Mouse (Mus musculus) thymus, postnatal 10 days (tissue): Measurements from ENCODE around the gene Mmp11.
A peak's percentile ranks its signal among the peaks of the same experiment; 100 is the strongest.
"Not testable (repeated sequence)": the region's sequence is repeated elsewhere in the genome, so short reads cannot be mapped to it uniquely, and the experiment has no call there.

Experiments
- DNase-seq, 2 experiments: peaks; one replicate each; pipeline ENCODE4 v3.0.0; 2021; ENCODE audit warnings: low spot score in 2 of 2

The Mmp11 gene

DNA sequence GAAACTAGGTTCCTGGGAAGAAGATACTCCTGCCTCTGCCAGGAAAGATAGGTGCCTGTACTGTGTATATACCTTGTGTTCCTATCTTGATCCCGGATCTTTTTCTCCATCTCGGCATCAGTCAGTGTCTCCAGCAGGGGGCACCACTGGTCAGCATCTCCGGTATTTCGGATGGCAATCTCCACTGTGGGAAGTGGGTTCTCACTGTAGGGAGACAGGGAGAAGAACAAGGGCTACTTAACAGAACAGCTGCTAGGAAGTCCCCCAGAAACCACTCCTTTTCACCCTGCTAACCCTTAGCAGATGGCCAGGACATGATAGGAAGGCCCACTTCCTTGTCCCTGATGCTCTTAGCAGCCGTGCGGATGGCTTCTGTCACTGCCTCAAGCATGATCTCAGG, 38.9 kb downstream of the Mmp11 start:
- peak in 1 of 2 experiments; percentile 35 for DNase-seq

DNA sequence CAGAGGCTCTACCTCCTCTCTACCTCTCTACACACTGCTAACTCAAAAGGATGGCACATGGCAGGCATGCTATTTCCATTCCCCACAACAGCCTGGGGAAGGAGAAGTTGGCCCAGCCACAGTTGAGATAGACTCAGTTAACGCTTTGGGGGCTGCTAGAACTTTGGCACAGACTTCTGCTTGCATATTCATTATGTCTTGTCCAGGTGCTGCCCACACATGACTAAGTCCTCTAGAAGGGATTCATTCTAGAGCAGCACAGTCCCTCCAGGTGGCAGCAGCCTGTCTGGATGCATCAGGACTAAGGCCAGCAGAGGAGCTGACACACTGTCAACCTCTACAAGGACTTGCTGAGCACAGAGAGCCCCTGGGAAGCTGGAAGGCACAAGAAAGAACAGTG, 40.1 kb downstream of the Mmp11 start:
- no peak for DNase-seq

DNA sequence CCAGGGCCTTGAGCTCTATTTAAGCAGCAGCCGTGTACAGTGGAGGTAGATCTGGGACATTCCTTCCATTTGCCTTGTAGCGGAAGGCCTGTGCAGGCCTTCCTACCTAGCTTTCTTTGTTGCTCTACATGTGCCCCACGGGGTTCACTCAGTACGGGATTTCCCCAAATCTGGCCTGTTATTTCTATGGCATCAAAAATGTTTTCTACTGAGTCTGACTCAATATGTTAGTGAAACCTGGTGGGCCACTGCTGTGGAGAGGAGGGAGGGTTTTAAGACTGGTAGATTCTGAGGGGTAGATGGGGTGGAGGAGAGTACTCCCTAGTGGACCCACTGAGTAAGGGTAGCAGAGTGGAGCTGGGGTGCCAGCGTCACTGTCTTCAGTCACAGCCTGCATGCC, 40.6 kb downstream of the Mmp11 start:
- DNase-seq: no peak

DNA sequence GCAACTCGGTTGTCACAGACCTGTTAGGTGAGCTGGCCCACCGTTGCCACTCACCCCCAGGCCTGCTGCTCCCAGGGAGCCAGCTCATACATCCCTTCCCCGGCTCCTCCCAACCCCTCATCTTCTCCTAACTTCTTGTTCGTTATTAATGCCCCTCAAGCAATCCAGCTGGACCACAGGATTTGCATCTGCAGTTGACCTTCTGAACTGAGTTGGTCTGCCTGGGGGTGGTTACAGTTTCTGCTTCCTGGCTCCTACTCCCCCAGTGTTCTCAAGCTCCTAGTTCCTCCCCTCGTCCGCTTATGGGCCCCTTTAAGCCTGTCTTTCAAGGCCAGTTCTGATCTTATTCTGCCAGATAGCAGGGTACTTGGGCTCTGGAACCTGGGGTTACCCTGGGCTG, 41.7 kb downstream of the Mmp11 start:
- no peak for DNase-seq

DNA sequence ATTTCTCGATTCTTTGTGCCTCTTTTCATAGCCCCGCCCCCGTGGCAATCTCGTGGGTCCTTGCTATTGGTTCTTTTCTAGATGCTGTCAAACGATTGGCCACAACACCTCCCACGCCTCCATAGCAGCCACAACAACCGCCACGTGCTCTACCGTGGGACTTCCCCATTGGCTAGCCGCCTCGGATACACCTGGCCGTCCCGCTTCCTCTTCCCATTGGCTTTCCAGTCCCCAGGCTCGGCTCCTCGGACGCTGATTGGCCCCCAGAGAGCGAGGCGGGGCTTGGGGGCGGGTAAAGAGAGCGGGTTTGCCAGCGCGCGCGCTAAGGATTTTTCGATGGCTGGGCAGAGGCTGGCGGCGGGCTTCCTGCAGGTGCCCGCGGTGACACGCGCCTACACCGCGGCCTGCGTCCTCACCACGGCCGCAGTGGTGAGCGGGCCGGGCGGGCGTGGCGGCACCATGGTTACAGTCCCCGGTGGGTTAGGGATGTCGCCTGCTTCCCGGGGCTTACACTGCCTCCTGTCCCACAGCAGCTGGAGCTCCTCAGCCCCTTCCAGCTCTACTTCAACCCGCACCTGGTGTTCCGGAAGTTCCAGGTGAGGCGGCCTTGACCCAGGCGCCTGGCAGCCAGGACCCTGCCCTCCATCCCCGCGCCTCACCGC, 43.1 kb downstream of the Mmp11 start, which contains the start of gene Derl3:
Gene Derl3, plus strand, starts transcription at position 325 of the 662 bp plus-strand sequence.
- DNase-seq: peak; percentile 91 to 94

DNA sequence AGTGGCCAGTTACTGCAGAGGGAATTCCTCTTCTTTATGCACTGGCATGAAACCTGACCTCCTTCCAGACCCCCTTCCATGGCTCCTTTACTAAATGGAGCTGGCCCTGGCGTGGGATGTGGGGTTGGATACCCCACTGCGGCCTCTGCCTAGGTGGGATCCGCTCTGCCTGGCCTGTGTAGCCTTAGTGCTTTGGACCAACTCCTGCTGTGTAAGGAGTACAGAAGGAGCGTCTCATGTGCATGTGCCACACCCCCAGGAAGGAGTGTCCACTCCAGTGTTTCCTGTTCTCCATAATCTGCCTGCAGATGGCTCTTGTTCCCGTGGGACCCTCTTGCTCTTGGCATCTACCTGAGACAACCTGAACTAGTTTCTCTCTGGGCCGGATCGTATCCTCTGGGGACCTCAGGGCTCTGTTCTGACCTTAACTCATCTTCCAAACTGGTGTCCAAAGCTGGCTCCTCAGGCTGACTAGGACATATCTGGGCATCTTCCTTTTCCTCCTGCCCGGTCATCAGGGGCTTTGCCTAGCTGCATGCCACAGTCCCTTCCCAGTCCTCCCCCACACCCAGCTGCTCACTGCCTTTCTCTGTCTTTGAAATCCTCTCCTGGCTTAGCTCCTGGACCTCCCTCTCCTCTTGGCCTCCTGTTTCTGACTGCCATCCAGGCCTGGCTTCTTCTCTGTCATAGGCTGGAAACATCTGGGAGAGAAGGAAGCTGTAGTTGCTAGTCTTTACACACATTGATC, 46.7 kb downstream of the Mmp11 start:
- no peak for DNase-seq

DNA sequence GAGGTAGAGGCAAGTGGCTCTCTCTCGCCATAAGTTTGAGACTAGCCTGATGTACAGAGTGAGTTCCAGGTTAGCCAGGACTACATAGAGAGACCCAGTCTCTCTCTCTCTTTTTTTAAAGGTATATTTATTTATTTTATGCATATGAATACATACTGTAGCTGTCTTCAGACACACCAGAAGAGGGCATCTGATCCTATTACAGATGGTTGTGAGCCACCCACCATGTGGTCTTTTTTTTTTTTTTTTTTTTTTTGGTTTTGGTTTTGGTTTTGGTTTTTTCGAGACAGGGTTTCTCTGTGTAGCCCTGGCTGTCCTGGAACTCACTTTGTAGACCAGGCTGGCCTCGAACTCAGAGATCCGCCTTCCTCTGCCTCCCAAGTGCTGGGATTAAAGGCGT, 48.8 kb downstream of the Mmp11 start:
- not testable (repeated sequence) for DNase-seq

DNA sequence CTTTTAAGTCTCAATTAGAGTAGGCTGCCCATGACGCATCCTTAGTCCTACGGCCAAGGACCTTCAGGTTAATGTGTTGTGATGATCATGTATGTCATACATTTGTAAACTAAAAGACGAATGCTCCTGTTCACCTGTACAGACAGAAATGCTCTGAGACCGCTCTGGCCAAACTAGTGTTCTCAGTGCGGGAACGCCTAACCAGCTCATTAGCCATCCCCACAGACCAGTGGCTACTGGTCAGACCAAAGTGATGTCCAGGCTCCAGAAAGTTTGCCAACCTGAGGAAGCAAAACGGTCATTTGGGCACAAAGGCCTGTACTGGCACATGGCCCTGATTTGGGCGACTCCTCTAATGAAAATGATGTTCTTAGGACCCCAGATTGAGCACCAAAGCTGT, 51.6 kb downstream of the Mmp11 start:
- DNase-seq: no peak

DNA sequence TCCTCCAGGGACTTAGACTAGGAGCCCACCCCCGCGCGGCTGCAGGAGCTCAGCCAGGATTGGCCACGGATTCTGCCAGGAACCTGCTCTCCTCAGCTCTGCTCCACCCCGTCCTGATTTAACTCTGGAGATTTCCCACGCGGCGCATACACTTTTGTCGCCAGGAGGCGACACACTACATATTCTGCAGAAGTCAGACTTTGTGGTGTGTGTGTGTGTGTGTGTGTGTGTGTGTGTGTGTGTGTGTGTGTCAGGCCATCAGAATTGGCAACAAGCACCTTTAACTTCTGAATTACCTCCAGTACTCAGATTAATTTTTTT, 53.1 kb downstream of the Mmp11 start:
- DNase-seq: peak; percentile 27 to 49

DNA sequence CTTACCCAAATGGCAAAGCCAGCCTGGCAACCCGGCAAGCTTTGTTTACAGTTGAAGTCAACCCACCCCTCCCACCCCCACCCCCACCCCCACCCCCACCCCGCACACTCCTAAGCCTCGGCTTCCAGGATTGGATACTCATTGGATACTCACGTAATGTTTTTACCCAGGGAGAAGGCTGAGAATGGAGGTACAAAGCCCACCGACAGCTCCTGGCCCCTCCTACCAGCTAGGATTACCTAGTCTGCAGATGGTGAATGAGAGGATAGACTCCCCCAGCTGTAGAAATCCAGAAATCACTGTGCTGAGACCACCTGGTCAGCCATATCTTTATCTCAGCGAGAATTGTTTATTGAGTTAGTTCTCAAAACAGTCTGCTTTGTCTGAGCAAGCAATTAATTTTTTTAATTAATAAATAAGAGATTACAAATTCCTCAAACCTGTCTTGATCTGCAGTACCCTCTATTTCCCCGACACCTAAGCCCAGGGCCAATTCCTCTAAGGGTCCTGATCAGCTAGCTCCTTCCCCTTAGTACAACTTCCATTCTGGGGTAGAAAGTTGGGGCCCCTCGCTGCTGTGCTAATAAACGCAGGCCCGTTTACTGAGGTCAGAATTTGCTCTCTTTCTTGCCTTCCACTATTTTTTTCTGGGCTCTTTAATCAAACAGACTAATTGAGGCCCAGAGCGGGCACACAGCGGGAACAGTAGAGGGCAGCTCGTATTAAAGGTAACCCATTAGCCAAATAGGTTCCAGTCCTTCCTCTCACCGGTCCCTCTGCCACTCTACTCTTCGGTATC, 53.7 kb downstream of the Mmp11 start:
- DNase-seq: no peak

DNA sequence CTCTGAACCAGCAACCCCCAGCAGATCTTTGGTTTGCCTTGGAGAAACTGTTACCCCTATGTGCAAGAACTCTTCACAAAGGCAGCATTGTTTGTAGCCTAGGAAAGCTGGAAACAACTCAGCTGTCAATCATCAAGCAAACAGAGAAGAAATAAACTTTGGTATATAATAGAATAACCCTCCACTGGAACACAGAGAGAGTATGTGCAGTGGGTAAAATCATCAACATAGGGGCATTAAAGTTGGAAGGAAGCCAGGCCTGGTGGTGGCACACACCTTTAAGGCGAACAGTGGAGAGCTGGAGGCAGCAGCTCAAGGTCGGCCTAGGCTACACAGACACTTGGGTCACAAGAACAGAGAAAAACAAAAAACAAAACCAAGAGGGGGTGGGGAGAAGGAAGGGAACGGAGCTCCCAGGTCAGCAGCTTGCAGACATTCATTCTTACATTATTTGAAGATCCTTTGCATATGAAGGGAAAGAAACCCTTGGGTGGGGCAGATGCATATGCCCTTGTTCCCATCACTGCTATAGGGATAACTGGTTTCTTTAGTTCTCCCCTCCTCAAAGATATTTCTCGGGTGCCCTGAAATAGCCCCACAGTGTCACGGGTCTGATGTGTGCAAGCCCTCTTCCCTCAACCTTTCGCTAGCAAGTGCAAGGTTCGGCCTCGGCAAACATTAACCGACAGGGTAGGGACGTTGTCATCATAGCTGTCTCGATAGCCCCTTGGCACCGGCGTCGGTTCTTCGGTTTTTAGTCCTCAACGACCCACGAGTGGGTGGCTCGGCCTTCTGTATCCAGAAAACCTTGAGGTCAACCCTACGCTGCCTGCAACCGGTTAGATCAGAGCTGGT, 54.5 kb downstream of the Mmp11 start:
- no peak for DNase-seq

DNA sequence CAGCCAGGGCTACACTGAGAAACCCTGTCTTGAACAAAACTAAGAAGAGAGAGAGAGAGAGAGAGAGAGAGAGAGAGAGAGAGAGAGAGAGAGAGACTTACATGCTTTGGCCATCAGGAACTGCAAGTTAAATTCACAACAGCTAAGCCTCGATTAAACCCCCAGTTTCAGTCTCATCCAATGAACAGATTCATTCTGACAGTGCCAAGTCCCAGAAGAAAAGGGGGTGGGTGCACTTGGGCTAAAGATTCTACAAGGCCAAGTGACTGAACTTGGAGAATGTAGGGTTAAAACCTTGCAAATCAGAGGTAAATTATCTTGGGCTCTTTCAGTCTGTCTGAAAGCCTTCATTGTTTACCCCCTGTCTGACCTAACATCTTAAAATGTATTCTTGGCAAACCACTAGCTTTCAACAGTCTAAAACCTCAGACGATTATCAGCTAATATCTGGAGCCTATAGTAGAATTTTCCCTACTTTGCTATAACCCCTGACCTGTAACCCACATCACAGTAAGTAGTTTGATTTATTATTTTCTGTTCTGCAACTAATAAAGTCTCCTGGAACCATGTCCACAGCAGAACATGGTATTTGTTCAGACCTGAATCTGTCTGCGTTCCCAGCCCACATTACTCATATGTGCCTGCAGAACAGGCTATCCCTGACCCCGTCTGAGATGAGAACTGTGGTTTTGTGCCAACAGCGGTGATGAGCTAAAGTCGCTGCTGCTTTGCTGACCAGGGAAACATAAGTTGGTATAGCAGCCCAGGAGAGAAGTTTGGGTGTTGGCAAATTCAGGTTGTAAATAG, 55.3 kb downstream of the Mmp11 start:
- DNase-seq: no peak

DNA sequence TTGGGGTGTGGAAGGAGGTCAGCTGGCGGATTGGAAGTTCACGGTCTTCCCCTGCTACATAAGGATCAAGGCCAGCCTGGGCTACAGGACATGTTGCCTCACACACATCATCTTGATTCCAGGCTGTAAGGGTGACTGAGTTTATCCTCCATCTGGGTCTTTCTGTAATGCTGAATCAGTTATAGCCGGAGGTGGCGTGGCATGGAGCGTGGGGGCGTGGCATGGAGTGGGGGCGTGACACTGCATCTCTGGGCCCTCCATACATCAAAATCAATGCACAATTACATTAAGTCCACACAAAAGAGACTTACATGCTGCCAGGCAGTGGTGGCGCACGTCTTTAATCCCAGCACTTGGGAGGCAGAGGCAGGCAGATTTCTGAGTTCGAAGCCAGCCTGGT, 55.9 kb downstream of the Mmp11 start:
- DNase-seq: no peak

DNA sequence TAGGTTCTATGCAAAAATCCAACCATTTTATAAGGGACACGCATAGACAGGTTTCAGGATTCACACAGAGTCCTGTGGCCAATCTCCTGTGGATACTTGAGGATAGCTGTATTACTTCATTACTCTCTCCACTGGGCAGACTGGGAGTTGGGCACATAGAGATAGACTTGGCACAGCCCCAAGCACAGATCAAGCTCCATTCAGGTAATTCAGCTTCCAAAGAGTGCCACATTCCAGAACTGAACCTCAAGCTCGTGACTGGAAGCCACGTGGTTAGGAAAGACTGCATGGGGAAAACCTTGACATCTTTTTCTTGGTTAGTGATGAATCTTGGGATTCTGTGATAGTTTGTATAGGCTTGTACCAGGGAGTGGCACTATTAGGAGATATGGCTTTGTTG, 57.5 kb downstream of the Mmp11 start:
- no peak for DNase-seq

DNA sequence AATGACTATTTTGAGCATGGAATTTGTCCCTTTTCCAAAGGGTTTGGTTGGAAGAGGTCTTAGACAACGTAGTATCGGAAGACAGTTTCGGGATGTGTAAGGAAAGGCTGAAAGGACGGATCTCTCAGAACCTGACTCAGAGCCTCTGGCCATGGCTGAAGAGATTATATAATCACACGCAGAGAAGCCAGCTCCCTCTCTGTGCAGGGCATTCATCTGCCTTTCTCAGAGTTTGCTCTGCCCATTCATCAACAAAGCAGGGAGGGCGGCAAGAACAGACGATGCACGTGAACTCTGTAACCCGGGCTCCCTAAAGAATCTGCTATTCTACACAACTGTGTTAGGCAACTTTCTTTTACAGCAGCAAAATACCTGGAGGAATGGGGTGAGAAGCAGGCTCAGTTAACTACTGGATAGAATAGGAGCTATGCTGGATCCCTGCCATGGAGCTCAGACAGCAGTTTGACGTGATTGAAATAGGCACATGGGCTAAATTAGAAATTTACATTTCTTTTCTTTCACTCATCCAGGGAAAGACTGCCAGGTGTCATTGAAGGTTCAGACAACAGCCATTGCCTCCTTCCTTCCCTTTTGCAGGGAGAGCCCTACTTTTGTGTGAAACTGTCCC, 62.6 kb downstream of the Mmp11 start:
- DNase-seq: no peak
